ENCODE assay signal across 15 mouse cellular contexts in the genomic region with DNA sequence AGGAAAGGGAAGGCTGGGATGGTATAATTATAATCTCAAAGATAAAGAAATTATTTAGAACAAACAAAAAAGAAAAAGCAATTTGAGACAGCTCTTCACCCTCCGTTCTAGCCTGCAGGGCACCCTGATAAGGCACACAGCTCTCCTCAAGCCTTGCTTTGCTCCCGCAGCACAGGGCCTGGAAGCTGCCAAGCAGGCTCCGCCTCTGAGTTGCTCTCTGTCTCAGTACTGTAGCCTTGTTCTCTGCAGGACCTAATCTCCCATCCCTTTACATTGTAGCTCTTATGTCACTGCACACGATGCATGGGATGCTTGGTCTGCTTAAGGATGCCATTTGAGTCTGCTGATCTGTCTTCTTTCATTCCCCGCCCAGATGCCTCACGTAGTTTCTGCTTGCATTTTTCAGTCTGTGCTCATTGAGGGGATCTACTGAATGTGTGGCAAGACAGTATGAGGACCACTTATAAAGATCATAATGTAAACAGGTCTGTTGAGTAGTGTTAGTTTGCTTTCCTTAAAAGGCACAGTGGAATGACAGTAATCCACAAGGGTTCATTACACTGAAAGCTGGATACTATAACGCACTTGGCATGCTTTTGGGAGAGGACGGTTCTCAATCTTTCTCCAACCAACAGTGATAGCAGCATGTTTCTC.
DNase-seq lines count a peak whose midpoint lies in the region; ATAC-seq and TF ChIP-seq lines count a peak whose summit lies in the region.
"Had no signal": no experiment of that assay in that cellular context is flagged by ENCODE, and none has a peak within 500 bp of the region (broad histone marks: within the 10 kb centered on the region; RNA-seq: fewer than 3 reads in every experiment).

No protein-coding gene starts in this region.

- H3K27ac ChIP-seq in liver, embryonic 12.5 days: no peak overlapping the region
- H3K27ac ChIP-seq in liver, embryonic 11.5 days (ENCODE audit: low read depth, low read length): no peak overlapping the region
- H3K27ac ChIP-seq in liver, embryonic 13.5 days: no peak overlapping the region
- H3K27ac ChIP-seq in lung, postnatal 0 days (ENCODE audit: low read length): no peak overlapping the region
- H3K27ac ChIP-seq in stomach, postnatal 0 days (replicated peaks): no peak overlapping the region
- H3K27ac ChIP-seq: embryonic facial prominence, embryonic 12.5 days; forebrain, embryonic 10.5 days; hindbrain, embryonic 10.5 days; left cerebral cortex, adult 2 months; midbrain, embryonic 15.5 days had no signal

- no peaks in the 10 kb centered on the region for H3K9me3 ChIP-seq in liver, embryonic 12.5 days (replicated peaks)
- no peaks in the 10 kb centered on the region for H3K9me3 ChIP-seq in liver, embryonic 11.5 days (ENCODE audit: control insufficient read depth, low read length)
- no peaks in the 10 kb centered on the region for H3K9me3 ChIP-seq in liver, embryonic 13.5 days (replicated peaks)
- H3K9me3 ChIP-seq in lung, postnatal 0 days (ENCODE audit: low read length): no peaks in the 10 kb centered on the region
- H3K9me3 ChIP-seq in stomach, postnatal 0 days (ENCODE audit: control insufficient read depth, low read length): no peaks in the 10 kb centered on the region
- H3K9me3 ChIP-seq: embryonic facial prominence, embryonic 12.5 days; forebrain, embryonic 10.5 days; hindbrain, embryonic 10.5 days; midbrain, embryonic 15.5 days had no signal

- ATAC-seq in liver, embryonic 12.5 days: 0 out of 2 replicates have a peak, but pooled peaks have one; percentile 35
- ATAC-seq in liver, embryonic 11.5 days (replicated peaks; ENCODE audit: low FRiP score): no peak; the same call in 1 of the 2 replicates
- ATAC-seq in liver, embryonic 13.5 days (ENCODE audit: low read depth): peak; percentile 51; the same call in 1 of the 2 replicates
- peak; percentile 92 for ATAC-seq in lung, postnatal 0 days
- ATAC-seq in stomach, postnatal 0 days (ENCODE audit: low FRiP score, low TSS enrichment): peak; percentile 56; the same call in 1 of the 2 replicates
- ATAC-seq: midbrain, embryonic 15.5 days had no signal

- no peak overlapping the region for H3K9ac ChIP-seq in liver, embryonic 12.5 days
- no peak overlapping the region for H3K9ac ChIP-seq in liver, embryonic 11.5 days (ENCODE audit: low read depth, low read length)
- H3K9ac ChIP-seq in liver, embryonic 13.5 days: no peak overlapping the region
- H3K9ac ChIP-seq in lung, postnatal 0 days (replicated peaks; ENCODE audit: low read depth): no peak overlapping the region
- no peak overlapping the region for H3K9ac ChIP-seq in stomach, postnatal 0 days (ENCODE audit: low read length)
- H3K9ac ChIP-seq: embryonic facial prominence, embryonic 12.5 days; midbrain, embryonic 15.5 days had no signal

- no peaks in the 10 kb centered on the region for H3K27me3 ChIP-seq in liver, embryonic 12.5 days (replicated peaks)
- H3K27me3 ChIP-seq in liver, embryonic 11.5 days (replicated peaks; ENCODE audit: control insufficient read depth, insufficient read depth, low read length): no peaks in the 10 kb centered on the region
- H3K27me3 ChIP-seq in liver, embryonic 13.5 days: no peaks in the 10 kb centered on the region
- H3K27me3 ChIP-seq in lung, postnatal 0 days (replicated peaks; ENCODE audit: insufficient read depth, low read length): no peaks in the 10 kb centered on the region
- no peaks in the 10 kb centered on the region for H3K27me3 ChIP-seq in stomach, postnatal 0 days (ENCODE audit: control insufficient read depth, insufficient read depth, low read length)
- H3K27me3 ChIP-seq: embryonic facial prominence, embryonic 12.5 days; midbrain, embryonic 15.5 days had no signal

- no peak overlapping the region for H3K4me3 ChIP-seq in liver, embryonic 12.5 days
- no peak overlapping the region for H3K4me3 ChIP-seq in liver, embryonic 11.5 days (ENCODE audit: low read depth, low read length)
- H3K4me3 ChIP-seq in liver, embryonic 13.5 days (replicated peaks): no peak overlapping the region
- H3K4me3 ChIP-seq in lung, postnatal 0 days (ENCODE audit: low read depth, low read length): no peak overlapping the region
- H3K4me3 ChIP-seq in stomach, postnatal 0 days (ENCODE audit: low read depth, low read length): no peak overlapping the region
- H3K4me3 ChIP-seq: embryonic facial prominence, embryonic 12.5 days; forebrain, embryonic 10.5 days; hindbrain, embryonic 10.5 days; left cerebral cortex, adult 2 months; midbrain, embryonic 15.5 days had no signal

- peak; percentile 99 for TF ChIP-seq EP300 in lung, postnatal 0 days (IDR thresholded peaks at IDR 0.05)
- no peak for TF ChIP-seq EP300 in stomach, postnatal 0 days (optimal IDR thresholded peaks at IDR 0.05)

- TF ChIP-seq CTCF in lung, postnatal 0 days (IDR thresholded peaks at IDR 0.05): no peak
- no peak for TF ChIP-seq CTCF in stomach, postnatal 0 days (IDR thresholded peaks at IDR 0.05; ENCODE audit: low read depth)

- H3K4me2 ChIP-seq in liver, embryonic 12.5 days: no peak overlapping the region
- no peak overlapping the region for H3K4me2 ChIP-seq in liver, embryonic 11.5 days
- H3K4me2 ChIP-seq in liver, embryonic 13.5 days: no peak overlapping the region
- H3K4me2 ChIP-seq in lung, postnatal 0 days (replicated peaks; ENCODE audit: low read depth, low read length): no peak overlapping the region
- no peak overlapping the region for H3K4me2 ChIP-seq in stomach, postnatal 0 days (replicated peaks; ENCODE audit: low read depth)
- H3K4me2 ChIP-seq: embryonic facial prominence, embryonic 12.5 days; midbrain, embryonic 15.5 days had no signal

- WGBS in liver, embryonic 12.5 days (ENCODE audit: insufficient replicate concordance): 56% methylated on average over 8 of the region's 8 CpGs
- 60% methylated on average over 8 of the region's 8 CpGs for WGBS in liver, embryonic 11.5 days
- WGBS in liver, embryonic 13.5 days (ENCODE audit: insufficient replicate concordance): 66% methylated on average over 8 of the region's 8 CpGs
- 33% methylated on average over 8 of the region's 8 CpGs for WGBS in lung, postnatal 0 days
- WGBS in stomach, postnatal 0 days: 46% methylated on average over 8 of the region's 8 CpGs

- no peak for DNase-seq in liver, embryonic 11.5 days (ENCODE audit: low spot score)
- DNase-seq in liver, embryonic 13.5 days: no peak
- DNase-seq in lung, postnatal 0 days (ENCODE audit: low spot score): peak; percentile 48
- peak; percentile 30 for DNase-seq in stomach, postnatal 0 days (ENCODE audit: low spot score)
- DNase-seq in kidney, adult 9 months: no peak
- DNase-seq in cerebellum, postnatal 25 days: no peak
- DNase-seq: adrenal gland, postnatal 10 days; cerebellum, postnatal 36 days; kidney, adult 11 months had no signal

- no peaks in the 10 kb centered on the region for H3K36me3 ChIP-seq in liver, embryonic 12.5 days
- H3K36me3 ChIP-seq in liver, embryonic 11.5 days (ENCODE audit: control insufficient read depth, insufficient read depth, low read length): no peaks in the 10 kb centered on the region
- no peaks in the 10 kb centered on the region for H3K36me3 ChIP-seq in liver, embryonic 13.5 days
- H3K36me3 ChIP-seq in lung, postnatal 0 days (ENCODE audit: insufficient read depth, low read length): no peaks in the 10 kb centered on the region
- H3K36me3 ChIP-seq in stomach, postnatal 0 days (ENCODE audit: control insufficient read depth, insufficient read depth, low read length): no peaks in the 10 kb centered on the region
- H3K36me3 ChIP-seq: embryonic facial prominence, embryonic 12.5 days; forebrain, embryonic 10.5 days; hindbrain, embryonic 10.5 days; midbrain, embryonic 15.5 days had no signal

- no peaks in the 10 kb centered on the region for H3K4me1 ChIP-seq in liver, embryonic 12.5 days
- no peaks in the 10 kb centered on the region; the same call in 1 of the 2 replicates for H3K4me1 ChIP-seq in liver, embryonic 11.5 days (replicated peaks; ENCODE audit: control insufficient read depth, insufficient read depth, low read length)
- no peaks in the 10 kb centered on the region for H3K4me1 ChIP-seq in liver, embryonic 13.5 days (replicated peaks)
- H3K4me1 ChIP-seq in lung, postnatal 0 days (ENCODE audit: insufficient read depth, low read depth, low read length): no peaks in the 10 kb centered on the region
- no peaks in the 10 kb centered on the region for H3K4me1 ChIP-seq in stomach, postnatal 0 days (replicated peaks; ENCODE audit: control insufficient read depth, insufficient read depth)
- H3K4me1 ChIP-seq: embryonic facial prominence, embryonic 12.5 days; hindbrain, embryonic 10.5 days; midbrain, embryonic 15.5 days had no signal

Comparison
In these comparisons a context has a peak if more than half of its experiments do, and no peak if none do; other contexts are left out.
1. DNase-seq: peak in lung, postnatal 0 days (single experiment) and stomach, postnatal 0 days (single experiment); none in liver, embryonic 11.5 days (single experiment), liver, embryonic 13.5 days (single experiment), kidney, adult 9 months (single experiment) and cerebellum, postnatal 25 days (0 of 2).